Mouse (Mus musculus) gastrocnemius, postnatal 25 days (tissue): Measurements from ENCODE around the gene Nedd9. TPM values are rescaled to one million over a fixed set of nuclear protein-coding genes. Genes with fewer than 3 reads are reported as not detected.
A peak's percentile ranks its signal among the peaks of the same experiment; 100 is the strongest.

Experiments used
- DNase-seq: peaks from one replicate; pipeline ENCODE4 v3.0.0; 2022
- long read RNA-seq, 2 experiments: library from polyadenylated mRNA; stranded (forward); transcript quantifications; one replicate each; pipeline ENCODE4 v2.0.0; 2021
- total RNA-seq, 2 experiments: library from RNA; stranded (reverse); gene quantifications; 1 replicate in 1 of 2; 2 replicates in 1 of 2; pipeline ENCODE4 v1.2.3; 2021

The Nedd9 gene
- total RNA-seq = 1 to 10 TPM; 4.5 to 9.4 TPM
- long read RNA-seq, experiment 1, full-length matches to known transcripts = 1 of 2 reads
- long read RNA-seq, experiment 1, partial matches to known transcripts = 0 of 2 reads
- long read RNA-seq, experiment 1, other reads (novel, unspliced or antisense) = 1 of 2 reads
- long read RNA-seq, experiment 2, partial matches to known transcripts = 1 of 1 reads
- long read RNA-seq, experiment 2, other reads (novel, unspliced or antisense) = 0 of 1 reads

DNA sequence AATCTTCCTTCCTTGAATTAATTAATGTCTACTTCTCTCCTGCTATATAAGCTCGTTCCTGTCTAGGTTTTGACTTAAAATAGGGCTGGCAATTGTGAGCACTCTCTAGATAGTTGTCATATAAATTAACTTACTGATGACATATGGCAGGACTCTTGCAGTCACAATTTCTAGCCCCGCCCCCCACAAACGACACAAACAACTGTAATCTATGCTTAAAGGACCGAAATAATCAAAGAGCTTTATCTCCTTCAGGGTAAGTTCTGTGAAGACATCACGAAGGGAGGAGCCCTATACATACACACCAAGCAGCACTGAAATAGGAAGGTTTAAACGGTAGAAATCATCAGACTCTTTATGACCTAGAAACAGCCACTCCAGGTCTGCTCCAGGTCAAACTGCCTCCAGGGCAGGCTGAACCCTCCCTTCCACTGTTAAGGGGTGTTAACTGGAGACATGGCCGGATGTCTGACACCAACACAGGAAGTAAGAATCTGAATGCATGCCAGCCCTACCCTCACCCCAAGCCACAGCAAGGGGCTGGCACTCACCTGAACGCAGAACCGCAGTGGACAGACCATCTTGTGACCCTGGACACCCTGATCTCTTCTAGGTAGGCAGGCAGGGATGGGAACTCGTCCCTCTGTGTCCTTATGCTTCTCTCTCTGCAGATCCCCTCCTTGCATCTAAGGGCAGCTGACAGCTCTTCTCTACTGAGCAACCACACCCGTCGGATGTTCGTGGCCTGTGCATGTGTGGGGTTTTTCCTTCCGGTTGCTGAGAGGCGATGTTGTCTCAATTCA, at the start of gene Nedd9:
Gene Nedd9 (minus strand): TSS at position 757 of the 803 bp plus-strand sequence.
- peak; percentile 41 for DNase-seq

DNA sequence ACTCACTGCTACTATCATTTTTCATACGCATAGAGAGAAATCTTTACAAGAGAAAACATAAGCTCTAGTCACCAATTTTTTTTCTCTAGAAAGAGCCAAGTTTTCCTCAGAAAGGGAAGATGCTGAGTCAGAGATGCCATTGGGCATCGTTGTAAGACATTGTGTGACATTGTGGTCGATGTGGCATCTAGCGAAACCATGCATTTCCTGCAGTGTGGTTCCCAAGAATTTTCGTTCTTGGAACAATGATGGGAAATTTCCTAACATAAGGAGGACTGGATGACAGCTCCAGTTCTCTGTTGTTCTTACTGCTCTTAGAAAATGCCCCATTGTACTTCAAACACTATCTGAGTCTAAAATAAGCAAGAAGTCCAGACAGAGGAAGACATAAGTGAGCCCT, 45.5 kb upstream of the Nedd9 start:
- DNase-seq = no peak

DNA sequence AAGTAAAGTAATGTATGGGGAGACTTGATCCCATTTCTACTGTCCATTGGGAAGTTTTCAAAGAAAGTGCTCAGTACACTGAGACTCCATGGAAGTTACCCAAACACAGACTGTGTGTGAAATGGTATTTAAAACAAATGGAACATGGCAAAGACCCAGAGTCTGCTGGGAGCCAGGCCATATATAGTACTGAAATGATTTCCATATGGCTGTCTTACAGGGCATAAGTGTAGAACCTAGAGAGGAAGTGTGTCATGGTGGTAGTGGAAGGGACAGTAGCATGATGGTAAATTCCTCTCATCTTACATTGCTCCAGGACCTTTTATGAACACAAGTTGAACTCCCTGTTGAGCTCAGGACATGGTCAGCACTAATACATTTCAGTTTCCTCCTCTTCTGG, 43.2 kb upstream of the Nedd9 start:
- DNase-seq = no peak

DNA sequence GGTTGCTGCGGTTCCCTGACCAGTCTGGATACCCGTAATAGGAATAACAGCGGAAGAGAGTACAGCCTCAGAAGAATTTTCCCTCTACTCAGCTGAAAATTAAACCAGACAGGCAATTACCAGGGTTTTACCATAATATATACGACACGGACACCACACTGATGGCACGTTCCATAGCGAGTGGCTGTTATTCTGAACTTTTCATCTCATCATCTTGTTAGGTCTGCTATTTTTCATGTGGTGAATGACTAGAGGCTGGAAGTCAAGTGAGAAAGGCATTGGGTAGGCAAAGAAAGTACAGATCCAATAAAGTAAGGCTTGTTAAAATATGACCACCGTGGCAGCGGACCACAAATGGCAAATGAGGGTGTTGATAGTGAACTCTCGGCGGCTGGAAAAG, 37.0 kb upstream of the Nedd9 start:
- DNase-seq = no peak

DNA sequence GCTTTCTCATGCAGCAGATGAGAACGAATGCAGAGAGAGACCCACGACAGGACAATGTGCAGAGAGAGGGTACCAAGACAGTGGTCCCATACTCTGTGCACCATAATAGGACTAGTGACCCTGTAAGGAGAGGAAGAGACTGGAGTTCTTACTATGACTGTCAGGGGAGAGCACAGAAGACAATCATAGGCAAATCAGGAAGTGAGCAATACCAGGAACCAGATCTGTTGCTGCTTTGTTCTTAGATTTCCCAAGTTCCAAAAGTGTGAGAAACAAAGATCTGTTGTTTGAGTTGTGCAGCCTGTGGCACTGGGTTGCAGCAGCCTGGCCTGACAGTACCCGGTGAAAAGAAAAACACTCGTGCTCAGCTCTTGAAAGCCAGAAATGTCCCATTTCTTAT, 34.1 kb upstream of the Nedd9 start:
- no peak for DNase-seq

DNA sequence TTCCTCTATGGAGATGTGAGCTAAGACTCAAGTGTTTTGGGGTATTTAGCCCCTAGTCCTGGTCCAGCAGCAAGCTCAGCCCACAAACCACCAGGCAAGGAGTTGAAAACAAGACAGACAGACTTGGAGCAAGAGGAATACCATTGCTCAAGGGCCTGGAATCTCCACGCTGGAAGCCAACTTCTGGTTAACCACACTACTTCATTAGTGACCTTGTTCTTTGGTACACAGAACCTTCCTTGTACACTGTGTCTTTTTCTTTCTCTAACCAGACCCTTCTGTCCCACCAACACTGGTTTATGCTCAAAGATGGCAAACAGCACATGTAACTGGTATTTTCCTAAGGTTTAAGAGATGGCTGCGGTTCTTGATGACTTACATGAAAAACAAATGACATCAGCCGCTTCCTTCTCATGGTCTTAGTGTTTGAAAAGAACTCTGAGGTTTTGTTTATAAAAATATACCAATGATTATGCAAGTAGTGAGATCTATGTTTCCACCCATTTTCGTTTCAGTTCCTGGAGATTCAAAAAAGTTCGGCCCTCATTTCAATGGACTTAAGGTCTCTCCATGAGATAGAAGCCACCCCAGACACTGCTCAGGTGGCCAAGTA, 33.5 kb upstream of the Nedd9 start:
- DNase-seq = no peak

DNA sequence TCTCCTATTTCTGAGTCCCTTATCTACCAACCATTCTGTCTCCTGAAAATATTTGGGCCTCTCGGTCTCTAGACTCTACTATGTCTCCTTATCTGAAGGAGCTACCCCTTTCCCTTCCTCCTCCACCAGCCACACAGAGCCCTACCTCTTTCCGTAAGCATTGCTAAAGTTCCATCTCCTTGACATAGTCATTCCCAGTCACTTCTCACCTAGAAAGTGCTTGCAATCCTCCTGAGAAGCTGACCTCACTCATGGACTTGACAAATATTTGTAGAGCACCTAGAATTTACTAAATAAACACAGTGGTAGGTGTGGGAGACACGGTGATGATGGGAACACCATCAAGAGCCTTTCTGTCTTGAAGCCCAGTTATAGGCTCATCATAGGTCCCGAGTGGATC, 32.6 kb upstream of the Nedd9 start:
- DNase-seq = no peak

DNA sequence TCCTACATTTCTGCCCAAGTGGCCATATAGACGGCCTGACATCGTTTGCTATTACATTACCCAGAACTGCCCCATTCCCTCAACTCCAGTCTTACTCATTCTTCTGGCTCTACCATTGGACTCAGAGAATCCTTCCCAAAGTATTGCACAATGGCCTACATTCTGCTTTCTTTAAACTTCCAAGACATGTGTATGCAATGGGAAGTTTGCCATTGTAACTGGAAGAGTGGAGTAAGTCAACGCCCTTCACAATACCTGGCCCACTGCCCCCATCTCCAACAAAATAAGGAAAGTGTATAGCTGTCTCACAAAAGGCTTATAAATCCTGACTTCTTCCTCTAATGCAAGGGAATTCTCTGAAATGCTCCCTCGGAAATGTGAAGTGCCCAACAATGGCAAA, 30.0 kb upstream of the Nedd9 start:
- DNase-seq = no peak

DNA sequence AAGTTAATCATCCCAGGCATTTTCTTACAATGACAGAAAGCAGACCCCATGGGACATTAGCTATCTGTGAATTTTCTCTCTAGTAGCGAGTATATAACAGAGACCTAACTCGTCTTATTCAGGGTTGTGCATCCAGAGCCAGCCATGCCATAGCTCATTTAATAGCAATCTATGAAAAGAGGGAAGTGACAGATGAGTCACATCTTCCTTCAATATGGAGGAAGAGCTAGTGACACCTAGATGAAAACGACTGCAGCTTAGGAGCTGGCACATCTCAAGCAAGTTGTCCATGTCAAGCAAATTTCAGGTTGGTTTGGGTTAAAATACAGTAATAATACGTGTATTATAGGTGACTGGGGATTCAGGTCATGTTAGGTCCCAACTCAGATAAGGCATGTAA, 28.6 kb upstream of the Nedd9 start:
- DNase-seq = no peak

DNA sequence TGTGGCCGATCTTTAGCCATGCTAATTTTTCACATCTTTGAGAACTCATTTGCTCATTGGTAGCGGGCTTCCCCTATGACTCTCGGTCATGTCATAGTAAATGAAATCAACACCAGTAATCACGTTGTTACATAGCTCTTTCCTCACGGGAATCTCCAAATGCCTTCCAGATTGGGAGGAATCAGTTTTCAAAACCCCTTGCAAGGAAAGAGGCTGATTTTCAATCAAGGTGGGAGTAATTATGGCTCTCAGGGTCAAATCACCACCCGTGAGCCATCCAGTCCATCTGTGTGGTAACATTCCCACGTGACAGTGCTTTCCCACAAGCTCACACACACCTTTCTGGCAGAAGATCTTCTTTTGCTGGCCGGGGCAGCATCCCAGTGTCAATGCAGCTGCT, 27.8 kb upstream of the Nedd9 start:
- no peak for DNase-seq

DNA sequence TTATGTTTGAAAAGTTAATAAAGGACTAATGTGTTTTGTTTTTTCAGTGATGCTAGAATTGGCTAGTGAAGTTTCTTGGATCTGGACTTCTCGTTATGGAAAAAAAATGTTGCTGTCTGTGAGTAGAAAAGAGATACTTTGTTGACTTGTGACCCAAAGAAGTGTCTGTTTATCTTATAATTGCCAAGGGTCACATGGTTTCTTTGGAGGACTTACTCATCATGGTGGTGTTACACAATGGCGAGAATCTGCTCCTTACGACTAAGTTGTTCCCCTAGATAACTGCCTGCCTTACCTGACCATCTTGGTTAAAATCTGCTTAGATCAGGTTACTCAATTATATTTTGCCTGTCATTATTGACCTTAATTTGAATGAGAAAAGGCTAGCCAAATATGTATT, 26.3 kb upstream of the Nedd9 start:
- no peak for DNase-seq

DNA sequence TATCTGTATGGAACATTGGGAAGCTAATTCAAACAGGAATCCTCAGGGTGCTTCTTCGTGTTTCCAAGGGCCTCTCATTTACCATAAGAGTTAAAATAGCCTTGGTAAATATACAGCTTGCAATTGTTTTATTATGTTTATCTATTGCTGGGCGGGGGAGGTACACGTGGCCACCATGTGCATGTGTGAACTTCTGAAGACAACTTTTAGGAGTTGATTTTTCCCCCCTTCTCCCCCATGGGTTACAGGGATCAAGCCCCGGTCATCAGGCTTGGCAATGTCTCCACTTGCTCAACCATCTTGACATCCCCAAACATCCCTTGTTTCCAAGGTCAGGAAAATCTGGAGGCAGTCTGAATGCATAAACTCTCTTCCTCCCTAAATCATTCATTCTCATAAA, 25.1 kb upstream of the Nedd9 start:
- DNase-seq = no peak

DNA sequence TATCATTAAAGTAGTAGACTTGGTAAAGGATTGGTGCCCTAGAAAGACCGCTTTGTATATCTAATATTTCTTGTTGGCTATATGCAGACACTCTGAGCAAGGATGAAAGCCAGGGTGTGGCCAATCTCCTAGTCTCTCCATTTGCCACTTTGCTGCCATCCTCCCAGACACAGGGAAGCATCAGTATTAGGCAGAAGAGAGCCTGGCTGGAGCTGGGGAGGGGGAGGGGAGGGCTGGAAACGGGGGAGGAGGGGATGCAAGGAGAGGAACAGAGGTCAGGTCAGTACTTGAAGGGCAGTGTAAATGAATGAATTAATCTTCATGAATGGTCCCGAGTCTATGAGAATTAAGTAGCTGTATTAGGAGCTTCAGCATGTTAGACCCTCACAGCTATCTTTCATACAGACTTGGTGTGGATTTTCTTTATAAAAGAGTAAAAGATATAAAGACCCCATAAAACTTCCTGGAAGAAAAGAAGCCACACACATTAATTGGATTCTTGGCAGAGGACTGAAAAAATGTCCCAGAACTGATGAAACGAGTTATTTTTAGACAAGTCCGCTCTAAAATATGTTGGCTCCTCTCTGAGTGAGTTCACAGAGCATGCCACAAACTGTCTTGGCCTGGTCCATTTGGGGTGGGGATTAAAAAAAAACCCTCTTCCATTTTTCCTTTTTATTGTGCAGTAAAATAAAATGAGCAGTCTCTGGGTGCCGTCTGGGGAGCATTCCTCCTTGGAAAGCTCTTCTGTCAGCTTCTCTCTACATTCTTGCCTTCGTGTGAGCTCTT, 23.7 kb upstream of the Nedd9 start:
- peak; percentile 13 for DNase-seq

DNA sequence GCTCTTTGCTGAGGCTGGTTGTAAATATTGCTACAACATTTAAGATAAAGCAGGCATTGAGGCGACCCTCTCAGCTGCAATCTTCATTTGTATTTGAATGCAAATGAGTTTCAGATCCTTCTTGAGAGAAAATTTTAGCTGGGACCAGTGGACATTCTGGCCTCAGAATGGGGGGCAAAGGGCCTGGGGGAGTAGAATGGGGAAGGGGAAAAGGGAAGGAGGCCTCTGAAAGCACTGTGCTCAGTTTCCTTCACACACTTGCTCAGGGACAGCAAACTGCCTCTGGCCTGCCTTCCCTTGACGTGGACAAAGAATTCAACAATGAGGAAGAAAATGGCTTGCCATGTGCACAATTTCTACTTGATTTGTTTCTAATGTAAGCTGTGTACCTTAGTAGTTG, 18.4 kb upstream of the Nedd9 start:
- DNase-seq = no peak

DNA sequence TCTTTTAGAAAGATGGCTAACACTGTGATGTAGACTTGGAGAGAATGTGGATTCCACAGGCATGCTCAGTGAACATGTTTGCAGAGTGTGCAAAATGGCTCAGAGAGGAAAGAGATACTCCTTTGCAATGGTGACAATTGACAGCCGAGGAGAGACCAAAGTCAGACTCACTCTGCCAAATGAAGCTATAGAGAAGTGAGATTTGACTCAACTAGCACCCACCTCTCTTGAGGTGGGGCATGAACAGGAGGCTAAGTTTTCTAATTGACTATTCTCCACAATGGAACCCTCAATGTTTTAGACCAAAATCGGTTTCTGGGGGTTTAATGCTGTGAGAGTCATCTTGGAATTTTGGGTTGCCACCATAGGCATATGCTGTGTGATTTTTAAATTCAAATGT, 17.8 kb upstream of the Nedd9 start:
- no peak for DNase-seq

DNA sequence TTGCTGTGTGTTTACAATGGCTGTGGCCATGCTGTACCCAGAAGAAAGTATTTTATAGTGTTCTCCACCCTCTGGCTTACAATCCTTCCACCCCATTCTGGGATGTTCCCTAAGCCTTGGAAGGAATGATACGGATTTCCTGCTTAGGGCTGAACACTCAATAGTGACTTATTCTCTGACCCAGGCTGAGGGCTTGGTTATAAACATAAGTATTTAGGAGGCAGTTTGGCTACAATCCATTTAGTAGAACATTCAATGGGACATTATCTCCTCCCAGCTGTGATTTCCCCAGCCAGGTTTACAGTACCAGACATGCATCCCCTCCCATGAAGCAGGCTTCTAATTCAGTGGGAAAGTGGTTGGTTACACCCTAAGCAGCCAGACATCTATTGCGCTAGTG, 17.3 kb upstream of the Nedd9 start:
- no peak for DNase-seq

DNA sequence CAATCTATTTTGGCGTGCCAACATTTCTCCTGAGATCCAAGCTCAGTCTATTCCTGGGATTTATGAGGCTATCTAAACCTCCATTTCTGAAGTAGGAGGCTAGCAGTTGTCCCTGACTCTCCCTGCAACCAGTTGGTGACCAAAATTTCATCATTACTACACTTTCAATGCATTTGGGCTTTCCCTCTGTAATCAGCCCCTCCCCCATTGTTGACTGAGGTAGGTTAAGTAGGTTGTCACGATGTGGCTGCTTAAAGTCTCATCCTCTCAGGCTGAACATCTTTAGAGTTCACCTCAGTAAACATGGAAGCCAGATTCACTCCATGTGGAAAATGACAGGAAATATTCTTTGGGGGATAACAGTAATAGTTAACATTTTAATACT, 15.7 kb upstream of the Nedd9 start:
- DNase-seq = no peak

DNA sequence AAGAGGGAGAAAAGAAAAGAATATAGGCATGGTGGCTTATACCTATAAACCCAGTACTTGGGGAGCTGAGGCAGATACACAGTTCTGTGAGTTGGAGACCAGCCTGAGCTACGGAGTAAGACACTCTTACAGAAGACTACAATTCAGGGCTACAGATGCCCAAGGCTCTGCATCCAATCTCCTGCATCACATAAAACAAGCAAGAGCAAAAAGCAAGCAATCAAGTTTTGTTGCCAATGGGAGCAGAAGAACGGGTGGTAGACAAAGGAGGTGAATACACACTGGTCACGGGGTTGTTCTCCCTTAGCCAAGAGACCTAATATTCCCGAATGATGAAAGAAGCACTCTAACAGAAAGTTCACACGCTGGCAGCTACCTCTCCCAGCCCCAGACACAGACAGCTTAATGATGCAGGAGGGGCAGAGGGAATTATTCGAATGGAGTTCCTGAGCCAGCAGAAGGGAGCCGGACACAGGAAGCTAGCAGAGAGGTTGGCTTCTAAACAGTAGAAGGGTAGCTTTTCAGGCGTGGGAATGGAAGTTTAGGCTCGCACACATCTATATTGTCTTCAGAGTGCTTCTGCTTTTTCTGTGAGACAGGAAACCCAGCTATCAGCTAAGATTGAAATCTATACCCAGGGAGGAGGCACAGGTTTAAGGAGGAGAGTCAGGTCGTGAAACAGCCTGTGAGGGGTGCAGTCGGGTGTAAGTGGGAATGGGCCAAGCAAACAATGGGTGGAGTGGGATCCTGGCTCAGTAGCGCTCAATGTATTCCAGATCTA, 15.2 kb upstream of the Nedd9 start:
- DNase-seq = no peak

DNA sequence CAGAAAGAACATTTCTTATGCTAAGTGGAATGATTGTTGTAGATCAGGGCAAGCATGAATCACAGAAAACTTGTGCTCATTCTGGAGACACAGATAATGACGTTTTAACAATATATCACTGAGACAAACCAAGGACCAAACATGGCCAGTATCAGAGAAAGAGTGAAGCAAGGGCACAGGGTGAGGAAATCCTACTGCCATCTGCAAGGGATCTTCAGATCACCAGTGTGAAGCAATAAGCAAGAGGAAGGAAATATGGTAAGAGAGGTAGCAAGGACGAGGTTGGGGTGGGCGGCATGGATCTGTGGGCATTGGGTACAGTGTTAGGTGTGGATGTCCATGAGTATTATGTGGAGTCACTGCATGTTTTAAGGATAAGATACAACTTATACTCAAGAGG, 13.6 kb upstream of the Nedd9 start:
- DNase-seq = no peak

DNA sequence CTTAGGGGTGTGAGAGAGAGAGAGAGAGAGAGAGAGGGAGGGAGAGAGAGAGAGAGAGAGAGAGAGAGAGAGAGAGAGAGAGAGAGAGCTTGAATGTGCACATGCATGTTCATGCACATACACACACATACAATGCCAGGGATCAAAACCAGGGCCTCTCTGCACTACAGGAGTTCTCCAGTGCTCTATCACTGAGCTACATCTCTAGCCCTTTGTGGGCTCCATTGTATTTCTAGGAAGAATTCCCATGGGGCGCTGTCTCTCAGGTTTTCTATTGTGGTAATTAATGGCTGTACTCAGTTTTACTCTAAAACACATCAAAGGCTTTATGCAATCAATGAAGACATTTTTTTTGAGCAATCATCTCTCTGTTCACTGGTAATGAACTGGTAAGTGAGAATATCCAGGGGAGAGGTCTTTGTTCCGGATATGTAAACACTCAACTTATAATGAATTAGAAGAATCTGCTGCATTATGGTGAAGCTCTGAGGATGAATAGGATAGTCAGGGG, 11.5 kb upstream of the Nedd9 start:
- no peak for DNase-seq

DNA sequence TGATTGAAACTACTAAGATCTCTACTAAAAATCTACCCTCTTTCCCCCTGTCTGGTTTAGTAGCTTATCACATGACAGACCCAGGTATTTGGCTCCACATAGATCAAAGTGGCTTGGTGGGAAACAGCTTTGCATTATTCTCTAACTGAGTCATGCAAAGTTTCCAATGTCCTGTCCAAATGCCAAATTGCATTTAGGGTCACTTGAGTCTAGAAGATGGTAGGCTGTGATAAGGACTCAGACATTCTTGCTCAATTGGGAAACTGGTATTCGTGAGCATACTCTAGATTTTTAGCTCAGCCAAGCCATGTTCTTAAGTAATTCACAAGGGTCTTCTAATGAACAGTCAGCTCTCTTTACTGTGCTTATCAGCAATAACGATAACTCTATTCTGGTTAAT, 7.5 kb upstream of the Nedd9 start:
- DNase-seq = no peak
